Mouse (Mus musculus) ES-CJ7 (cell line): ENCODE results near the gene Kctd18.

ENCODE experiments used
- DNase-seq: peaks from one replicate; pipeline ENCODE4 v3.0.0; 2011; ENCODE audit warnings: low read depth, low spot score

Kctd18 gene

DNA sequence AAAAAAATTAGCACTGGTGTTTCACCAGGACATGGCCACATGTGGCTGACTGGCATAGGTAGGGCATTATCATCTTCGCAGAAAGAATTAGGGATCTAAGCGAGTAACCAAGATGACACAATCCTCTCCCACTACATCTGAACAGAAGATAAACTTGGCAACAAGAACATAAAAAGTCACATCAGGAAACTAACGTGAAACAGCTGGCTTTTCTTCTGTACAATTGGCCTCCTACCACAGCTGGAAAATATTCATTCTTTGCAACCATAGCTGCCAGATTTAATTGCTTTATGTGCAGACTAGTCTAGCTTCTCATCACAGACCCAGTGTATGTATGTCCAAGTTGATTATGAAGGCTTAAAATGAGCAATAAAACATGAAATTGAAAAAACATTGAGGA is 112.8 kb downstream of the Kctd18 start:
- DNase-seq = no peak
